Mouse (Mus musculus) thymus, postnatal 0 days (tissue): ENCODE results near the gene Limk2. TPM values are rescaled to one million over a fixed set of nuclear protein-coding genes. Genes with fewer than 3 reads are reported as not detected.

Experiments used
- DNase-seq: peaks from one replicate; pipeline ENCODE4 v3.0.0-alpha.2; 2015; ENCODE audit warnings: low spot score
- polyA plus RNA-seq: library from polyadenylated mRNA; unstranded; fragments of >200 nt; fragmentation: Nextera tagmentation; extraction: Ambion mirVana; gene quantifications from 2 replicates; pipeline ENCODE4 v1.2.1, GENCODE M21; 2015

The Limk2 gene
- polyA plus RNA-seq, 1 experiment from 2014 or later, result 47.0 TPM

GRCm38 (mm10) chr11:3335651-3336216 is 73.3 kb downstream of the Limk2 start:
- DNase-seq, result peak; percentile 95

DNA sequence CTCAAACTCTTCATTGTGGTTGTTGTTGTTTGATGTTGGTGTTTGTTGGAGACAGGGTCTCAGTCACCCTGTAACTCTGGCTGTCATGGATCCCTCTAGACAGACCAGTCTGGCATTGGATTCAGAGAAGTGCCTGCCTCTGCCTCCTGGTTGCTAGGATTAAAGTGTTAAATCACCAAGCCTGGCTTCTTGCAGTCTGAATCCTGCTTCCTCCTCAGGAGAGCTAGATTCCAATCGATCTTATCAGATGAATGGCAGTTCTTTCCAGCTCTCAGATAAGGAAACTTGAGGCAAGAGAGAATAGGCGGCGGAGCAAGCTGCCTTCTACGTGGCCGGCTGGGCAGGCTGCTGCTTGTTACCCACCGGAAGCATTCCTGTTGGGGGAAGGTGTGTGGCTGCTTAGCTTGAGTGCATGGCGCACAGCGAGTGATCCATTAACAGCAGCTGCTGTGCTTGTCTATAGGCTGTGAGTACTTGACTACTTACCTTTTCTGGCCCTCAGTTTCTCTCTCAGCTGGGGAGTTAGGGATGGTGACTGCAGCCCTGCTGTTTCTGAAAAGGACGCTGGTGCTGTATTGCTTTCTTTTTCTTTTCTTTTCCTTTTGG is 74.2 kb downstream of the Limk2 start:
- DNase-seq, result peak; percentile 67

DNA sequence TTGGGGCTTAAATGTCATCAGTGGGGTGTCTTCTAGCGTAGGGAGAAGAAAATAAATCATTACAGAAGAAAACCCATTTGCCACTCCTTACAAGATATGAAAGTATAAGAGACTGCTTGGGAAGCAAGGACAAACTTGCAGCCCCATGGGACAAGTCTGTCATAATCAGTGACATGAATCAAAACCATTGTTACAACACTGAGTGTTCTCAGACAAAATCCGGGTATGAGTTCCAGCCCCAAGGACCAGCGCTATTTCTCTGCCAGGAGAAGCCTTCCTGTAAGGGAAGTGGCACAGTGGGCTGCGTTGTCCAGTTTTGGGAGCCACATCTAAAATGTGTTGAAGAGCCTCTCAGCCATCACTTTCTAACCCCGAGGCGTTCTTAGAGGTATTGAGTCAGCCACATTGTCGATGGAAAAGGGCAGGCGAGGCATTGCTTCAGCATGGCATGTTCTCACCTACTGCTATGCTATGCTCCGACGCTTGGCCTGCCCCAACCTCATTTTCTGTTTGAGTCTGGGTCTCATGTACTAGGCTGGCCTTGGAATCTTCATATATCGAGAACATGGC is 74.8 kb downstream of the Limk2 start:
- DNase-seq, result no peak

DNA sequence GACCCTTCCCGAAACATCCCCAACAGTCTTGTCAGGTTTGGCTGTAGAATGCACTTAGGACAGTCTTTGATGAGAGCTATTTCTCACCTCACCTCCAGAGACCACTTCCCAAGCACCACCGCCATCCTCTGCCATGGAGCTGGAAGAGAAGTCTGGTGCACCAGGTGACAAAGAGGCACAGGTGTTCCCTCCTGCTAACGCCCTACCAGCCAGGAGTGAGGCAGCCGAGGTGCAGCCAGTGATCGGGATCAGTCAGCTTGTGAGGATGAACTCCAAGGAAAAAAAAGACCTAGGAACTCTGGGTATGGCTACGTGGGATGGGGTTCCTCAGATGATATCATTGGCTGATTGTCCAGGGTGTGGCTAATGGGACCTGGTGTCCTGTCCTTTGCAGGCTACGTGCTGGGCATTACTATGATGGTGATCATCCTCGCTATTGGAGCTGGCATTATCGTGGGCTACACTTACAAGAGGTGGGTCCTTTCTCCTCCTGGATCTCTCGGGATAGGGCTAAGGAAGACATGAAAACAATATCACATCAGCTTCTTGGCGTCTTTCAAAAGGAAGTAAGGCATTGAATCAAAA is 75.8 kb downstream of the Limk2 start:
- DNase-seq, result no peak

DNA sequence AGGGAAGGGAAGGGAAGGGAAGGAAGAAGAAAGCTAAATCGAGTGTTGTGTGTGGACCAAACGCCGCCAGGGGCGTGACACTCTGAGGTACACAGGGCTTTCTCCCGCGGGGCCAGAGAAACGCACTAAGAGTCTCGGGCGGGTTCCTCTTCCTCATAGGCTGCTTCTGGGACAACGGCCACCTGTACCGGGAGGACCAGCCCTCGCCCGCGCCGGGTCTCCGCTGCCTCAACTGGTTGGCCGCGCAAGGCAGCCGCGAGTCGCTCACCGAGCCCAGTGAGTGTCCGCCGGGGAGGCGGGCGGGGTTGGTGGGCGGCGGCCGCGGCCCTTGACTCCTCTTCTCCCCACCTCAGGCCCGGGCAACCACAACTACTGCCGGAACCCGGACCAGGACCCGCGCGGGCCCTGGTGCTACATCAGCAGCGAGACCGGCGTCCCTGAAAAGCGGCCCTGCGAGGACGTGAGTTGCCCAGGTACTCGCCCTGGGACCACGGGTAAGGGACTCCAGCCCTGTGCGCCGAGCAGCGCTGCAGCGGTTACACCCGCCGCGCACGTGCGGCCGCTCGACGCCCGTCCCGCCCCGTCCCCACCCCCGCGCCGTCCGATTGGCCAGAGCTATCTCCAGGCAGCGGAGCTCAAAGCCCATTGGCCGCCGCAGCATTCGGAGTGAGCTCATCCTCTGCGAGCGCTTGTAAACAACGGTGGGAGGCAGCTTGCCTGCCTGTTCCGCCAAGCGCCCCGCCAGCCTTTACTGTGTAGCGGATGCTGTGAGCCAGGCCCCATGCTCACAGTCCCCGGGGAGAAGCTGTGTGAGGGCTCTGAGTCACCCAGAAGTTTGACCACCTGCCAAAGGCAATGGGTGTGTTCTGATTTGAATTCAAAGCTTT is 77.0 kb downstream of the Limk2 start:
- DNase-seq, result peak; percentile 97

- DNase-seq, result peak; percentile 30
Measured at GRCm38 (mm10) chr11:3330991-3331750, 77.8 kb downstream of the Limk2 start.

GRCm38 (mm10) chr11:3330566-3330965 is 78.4 kb downstream of the Limk2 start:
- DNase-seq, result peak; percentile 89

GRCm38 (mm10) chr11:3329891-3330451 is 79.0 kb downstream of the Limk2 start, which contains the start of gene Pik3ip1:
Gene Pik3ip1, plus strand, starts transcription at chr11:3330401.
- DNase-seq, result no peak

DNA sequence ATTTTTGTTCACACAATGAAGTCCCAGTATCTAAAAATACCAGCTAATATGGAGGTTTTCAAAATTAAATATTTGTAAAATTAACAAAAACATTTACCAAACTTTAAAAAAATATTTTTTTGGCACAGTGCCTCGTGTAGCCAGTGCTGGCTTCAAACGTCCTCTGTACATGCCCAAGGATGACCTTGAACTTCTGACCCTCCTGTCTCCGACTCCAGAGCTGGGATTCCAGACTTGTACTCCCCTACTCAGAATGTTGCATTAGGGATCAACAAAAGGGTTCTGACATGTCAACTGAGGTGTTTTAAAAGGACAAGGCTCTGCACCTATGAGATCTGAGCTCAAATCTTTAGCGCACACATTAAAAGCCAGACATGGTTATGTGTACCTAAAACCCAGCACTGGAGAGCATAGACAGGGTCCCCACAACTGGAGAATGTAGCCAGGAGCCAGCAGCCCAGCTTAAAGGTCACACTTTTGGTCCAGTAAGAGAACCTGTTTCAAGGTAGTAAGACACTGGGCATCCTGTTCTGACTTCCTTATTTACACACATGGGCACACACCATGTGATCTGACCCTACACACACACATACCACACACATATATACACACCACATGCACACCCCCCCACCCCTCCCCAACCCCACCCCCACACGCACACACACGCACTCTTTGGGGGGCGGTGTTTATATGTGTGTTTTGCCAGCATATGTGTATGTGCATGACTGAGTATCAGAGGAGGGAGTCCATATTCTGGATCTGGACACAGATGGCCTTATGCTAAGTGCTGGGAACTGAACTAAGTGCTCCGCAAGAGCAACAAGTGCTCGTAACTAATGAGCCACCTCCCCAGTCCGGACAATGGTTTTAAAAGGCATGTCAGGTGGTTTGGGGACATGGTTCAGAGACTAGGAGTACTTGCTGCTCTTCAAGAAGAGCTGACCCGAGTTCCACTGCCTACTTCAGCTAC is 79.9 kb downstream of the Limk2 start:
- no peak for DNase-seq

GRCm38 (mm10) chr11:3328271-3328670 is 80.7 kb downstream of the Limk2 start:
- DNase-seq, result peak; percentile 78

GRCm38 (mm10) chr11:3318286-3318685 is 90.7 kb downstream of the Limk2 start:
- no peak for DNase-seq

DNA sequence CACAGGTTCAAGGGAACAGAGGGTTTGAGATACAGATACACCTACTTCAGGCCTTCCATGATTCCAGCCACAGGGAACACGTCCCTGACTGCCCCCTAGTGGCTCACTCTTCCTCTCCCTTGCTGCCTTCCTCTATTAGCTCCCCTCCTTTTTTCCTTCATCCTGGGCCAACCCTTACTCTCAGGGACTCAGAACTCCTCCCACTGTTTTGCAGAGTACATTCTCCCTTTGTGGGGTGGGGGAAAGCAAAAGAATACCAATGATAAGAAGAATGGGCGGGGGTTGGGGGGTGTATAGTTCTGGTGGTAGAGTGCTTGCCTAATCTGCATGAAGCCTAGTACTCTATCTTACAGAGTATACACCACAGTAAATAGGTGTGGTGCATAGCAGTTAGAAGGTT is 94.8 kb downstream of the Limk2 start:
- no peak for DNase-seq

DNA sequence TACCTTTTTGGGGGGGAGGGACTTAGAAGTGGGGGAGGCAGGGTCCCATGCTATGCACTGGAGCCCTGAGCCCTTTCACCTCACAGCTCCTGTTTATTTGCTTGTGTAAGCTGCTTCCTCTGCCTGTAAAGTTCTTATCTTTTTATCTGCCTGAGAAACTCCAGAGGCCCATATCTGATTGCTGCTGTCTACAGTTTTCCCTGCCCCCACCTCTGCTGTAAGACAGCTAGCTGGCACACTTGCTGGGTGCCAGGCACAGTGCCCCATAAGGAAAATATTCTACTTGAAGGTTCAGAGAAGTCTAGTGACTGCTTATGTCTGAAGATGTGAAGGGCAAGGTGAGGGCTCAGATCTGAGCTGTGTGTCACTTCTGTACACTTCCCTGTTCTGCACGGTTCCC is 95.7 kb downstream of the Limk2 start:
- DNase-seq, result peak; percentile 59

DNA sequence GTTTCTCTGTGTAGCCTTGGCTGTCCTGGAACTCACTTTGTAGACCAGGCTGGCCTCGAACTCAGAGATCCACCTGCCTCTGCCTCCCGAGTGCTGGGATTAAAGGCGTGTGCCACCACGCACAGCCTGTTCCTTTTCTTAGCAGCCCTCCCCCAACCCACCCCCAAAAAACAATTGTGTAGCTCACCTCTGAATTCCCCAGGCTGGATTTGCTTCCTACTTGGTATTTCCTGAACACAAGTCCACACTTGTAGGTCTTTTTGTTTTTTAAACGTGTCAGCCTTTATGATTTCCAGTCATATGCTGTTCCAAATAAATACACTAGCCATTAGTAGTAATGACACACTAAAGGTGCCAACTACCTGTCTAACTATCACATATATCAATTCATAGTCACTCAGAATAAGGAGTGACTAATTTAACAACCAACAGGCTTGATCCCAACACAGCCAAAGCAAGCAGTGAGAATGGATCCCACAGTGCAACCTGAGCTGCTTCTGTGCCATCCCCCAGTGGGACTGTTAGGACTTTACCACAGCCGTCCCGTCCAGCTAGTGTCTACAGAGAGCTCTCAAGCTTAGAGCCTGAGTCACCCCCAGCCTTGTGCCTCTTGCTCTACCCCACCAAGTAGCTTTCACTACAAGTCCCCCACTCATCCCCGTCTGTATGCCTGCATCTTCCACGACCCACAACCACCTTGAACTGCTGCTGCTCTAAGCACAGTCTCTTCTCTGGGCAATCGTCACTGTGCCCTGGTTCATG is 97.2 kb downstream of the Limk2 start:
- DNase-seq, result no peak

DNA sequence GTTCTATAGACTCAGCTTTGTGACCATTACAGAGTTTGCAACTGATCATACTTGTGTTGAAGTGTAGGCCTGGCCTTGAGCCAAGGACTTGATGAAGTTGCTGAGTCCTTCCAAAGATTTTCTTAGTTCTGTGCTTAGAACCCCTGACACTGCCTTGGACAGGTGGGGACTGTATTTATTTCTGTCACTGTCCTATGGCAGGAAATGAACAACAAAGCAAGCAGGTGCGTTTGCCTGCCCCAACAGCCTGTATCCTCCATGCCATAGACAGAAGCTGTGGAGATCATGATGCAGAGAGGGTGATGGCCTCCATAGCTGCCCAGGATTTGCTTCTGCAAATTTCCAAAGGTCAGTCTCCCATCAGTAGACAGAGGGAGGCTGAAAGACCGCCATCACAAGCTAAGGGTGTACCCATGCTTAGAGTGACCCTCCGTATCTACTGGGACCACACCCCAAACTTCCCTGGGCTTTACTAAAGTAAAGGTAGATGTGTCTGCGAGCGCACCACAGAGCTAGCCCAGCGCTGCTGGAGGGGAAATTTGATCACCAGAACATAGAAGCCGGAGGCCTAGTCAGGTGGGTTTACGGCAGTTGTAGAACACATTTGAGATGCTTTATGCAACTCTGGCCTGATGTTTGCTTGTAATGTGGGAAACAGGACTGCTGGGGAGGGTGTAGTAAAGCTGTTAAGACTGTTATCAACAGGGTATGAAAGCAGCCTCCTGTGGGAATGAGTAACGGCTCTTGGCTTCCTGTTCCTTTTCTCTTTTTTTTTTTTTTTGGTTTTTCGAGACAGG is 98.0 kb downstream of the Limk2 start:
- DNase-seq, result peak; percentile 69

GRCm38 (mm10) chr11:3309884-3310283 is 99.1 kb downstream of the Limk2 start:
- DNase-seq, result peak; percentile 90

DNA sequence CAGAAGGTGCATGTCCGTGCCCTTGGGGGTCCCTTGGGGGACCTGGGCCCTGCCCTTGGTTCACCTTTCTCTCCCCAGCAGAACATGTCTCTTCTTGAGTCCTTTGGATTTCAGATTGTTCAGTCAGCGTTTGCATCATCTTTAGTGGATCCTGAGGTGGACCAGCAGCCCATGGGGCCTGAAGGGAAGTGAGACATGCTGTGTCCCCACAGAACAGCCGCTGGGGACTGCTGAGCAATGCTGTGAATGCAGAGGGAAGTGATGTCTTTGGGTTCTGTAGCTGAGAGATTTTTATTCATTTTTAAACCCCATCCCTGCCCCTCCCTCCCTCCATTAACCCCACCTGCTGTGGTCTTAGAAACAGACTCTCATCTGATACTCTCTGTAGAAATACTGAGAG is 101.1 kb downstream of the Limk2 start:
- no peak for DNase-seq

DNA sequence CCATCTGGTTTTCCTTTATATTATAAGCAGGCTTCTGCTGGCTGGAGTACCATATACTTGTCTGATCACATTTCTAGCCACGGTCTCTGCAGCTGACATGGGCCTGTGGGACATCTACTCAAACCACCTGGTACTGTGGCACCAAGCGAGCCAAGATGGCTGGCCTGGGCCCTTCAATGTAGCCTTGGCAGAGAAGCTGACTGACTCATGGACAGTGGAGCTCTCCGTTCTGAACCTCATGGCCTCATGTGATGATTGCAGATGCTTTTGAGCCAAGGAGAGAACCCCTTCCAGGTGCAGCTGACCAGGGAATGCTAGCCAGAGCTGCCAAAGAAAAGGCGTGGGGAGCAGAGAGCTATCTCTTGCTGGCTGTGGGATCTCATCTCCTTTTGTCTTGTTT is 103.2 kb downstream of the Limk2 start:
- DNase-seq, result no peak
